Mouse (Mus musculus) lung, adult 2 months (tissue): ENCODE results near the gene Fkbp8.

Source experiments
- CTCF ChIP-seq: fragments of 200-500 bp; IDR thresholded peaks from 2 replicates; pipeline ENCODE4 v1.5.1; 2011; ENCODE audit warnings: mild to moderate bottlenecking, low read length, control low read depth; ENCODE audit not compliant: insufficient read depth
- POLR2A ChIP-seq: fragments of 200-500 bp; IDR thresholded peaks from 2 replicates; pipeline ENCODE4 v1.6.1; 2011; ENCODE audit warnings: low read depth, mild to moderate bottlenecking, control low read depth, low read length, borderline replicate concordance; ENCODE audit errors: extremely low read depth

DNA sequence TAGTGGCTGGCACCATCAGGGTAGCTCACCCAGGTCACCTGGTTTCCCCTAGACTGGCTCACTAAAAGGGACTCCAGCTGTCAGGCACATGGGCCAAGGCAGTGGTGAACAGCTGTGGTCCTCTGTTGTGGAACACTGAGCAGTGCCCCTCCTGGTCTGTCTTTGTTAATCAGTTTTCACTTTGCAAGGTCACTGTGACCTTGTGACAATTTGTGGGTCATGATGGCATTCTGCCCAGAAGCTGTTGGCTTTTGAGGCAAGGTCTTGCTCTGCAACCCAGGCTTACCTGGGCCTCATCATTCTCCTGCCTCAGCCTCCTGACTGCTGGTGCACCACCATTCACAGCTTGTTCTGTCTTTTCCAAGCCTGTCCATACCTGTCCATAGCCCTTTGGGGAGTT, 42.8 kb downstream of the Fkbp8 start:
- no peak for TF ChIP-seq POLR2A
- no peak for TF ChIP-seq CTCF
